Mouse (Mus musculus) megakaryocyte, embryonic 14.5 days (primary cell): Measurements from ENCODE around the gene Tollip.

Source experiments
- FLI1 ChIP-seq: IDR thresholded peaks from 2 replicates; pipeline ENCODE4 v1.6.1; 2012; ENCODE audit warnings: low read length, inconsistent platforms, mixed read lengths
- GATA1 ChIP-seq: IDR thresholded peaks from 3 replicates; pipeline ENCODE4 v1.6.1; 2012; ENCODE audit warnings: mixed read lengths, low read length, inconsistent platforms, borderline replicate concordance

GRCm38 (mm10) chr7:141956174-141956566 is 37.9 kb upstream of the Tollip start:
- TF ChIP-seq GATA1 (no peak), FLI1 (no peak)
